Mouse (Mus musculus) hindbrain, embryonic 13.5 days (tissue): Measurements from ENCODE around the gene A930033H14Rik. TPM values are rescaled to one million over a fixed set of nuclear protein-coding genes. Genes with fewer than 3 reads are reported as not detected.

Experiments
- ATAC-seq: fragments of 200-750 bp; cut with Nextera tagmentation; 2 replicates; pipeline ENCODE4 v1.8.0; 2017; ENCODE audit warnings: moderate TSS enrichment; ENCODE audit not compliant: low FRiP score
- H3K27ac ChIP-seq: fragments of 300-500 bp; sonication (generic); 2 replicates; pipeline ENCODE4 v1.5.1; 2015; ENCODE audit warnings: inconsistent platforms, mild to moderate bottlenecking, moderate library complexity
- H3K27me3 ChIP-seq: fragments of 300-500 bp; sonication (generic); 2 replicates; pipeline ENCODE4 v1.6.1; 2015; ENCODE audit warnings: mild to moderate bottlenecking, inconsistent platforms
- H3K36me3 ChIP-seq: fragments of 300-500 bp; sonication (generic); 2 replicates; pipeline ENCODE4 v1.6.1; 2015; ENCODE audit warnings: mild to moderate bottlenecking, inconsistent platforms
- H3K4me1 ChIP-seq: fragments of 300-500 bp; sonication (generic); replicated peaks from 2 replicates; pipeline ENCODE4 v1.6.1; 2015; ENCODE audit warnings: inconsistent platforms
- H3K4me2 ChIP-seq: fragments of 300-500 bp; sonication (generic); 2 replicates; pipeline ENCODE4 v1.6.1; 2015; ENCODE audit warnings: inconsistent platforms, mild to moderate bottlenecking, moderate library complexity
- H3K4me3 ChIP-seq: fragments of 300-500 bp; sonication (generic); 2 replicates; pipeline ENCODE4 v1.5.1; 2015; ENCODE audit warnings: mild to moderate bottlenecking, inconsistent platforms
- H3K9ac ChIP-seq: fragments of 300-500 bp; sonication (generic); 2 replicates; pipeline ENCODE4 v1.6.1; 2015; ENCODE audit warnings: mild to moderate bottlenecking, inconsistent platforms
- H3K9me3 ChIP-seq: fragments of 300-500 bp; sonication (generic); 2 replicates; pipeline ENCODE4 v1.6.1; 2016; ENCODE audit warnings: inconsistent platforms
- WGBS: fragments of 180-500 bp; shearing (Covaris S2); methylation state at CpG from one replicate; pipeline ENCODE4 v1.1.7; 2015; 5-methylcytosine and 5-hydroxymethylcytosine counted together
- polyA plus RNA-seq: library from polyadenylated mRNA; unstranded; fragments of >200 nt; fragmentation: Nextera tagmentation; extraction: Ambion mirVana; gene quantifications from 2 replicates; pipeline ENCODE4 v1.2.1, GENCODE M21; 2015

A930033H14Rik gene
- polyA plus RNA-seq, 1 experiment from 2014 or later, result 1.4 TPM

DNA sequence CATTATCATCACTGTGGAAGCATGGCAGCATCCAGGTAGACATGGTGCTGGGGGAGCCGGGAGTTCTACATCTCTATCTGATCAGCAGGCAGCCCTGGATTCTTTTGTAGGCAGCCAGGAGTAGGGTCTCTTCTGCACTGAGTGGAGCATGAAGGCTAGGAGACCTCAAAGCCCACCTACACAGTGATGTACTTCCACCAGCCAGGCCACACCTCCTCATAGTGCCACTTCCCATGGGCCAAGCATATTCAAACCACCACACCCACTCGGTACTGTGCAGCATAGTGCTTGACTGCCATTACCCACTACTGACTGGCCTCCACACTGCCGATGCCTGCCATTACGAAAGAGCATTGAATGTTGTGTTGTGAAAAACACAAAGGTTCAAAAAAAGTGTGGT is 28.0 kb downstream of the A930033H14Rik start:
- H3K4me1 ChIP-seq, result no peaks in the 10 kb centered on the region
- no peaks in the 10 kb centered on the region for H3K36me3 ChIP-seq
- no peak overlapping the region for H3K9ac ChIP-seq
- H3K4me2 ChIP-seq, result no peak overlapping the region
- H3K9me3 ChIP-seq, result peaks cover 3% of the 10 kb centered on the region; the same call in 1 of the 2 replicates
- ATAC-seq, result no peak
- WGBS, result 98% methylated on average over 4 of the region's 4 CpGs
- H3K4me3 ChIP-seq, result no peak overlapping the region
- no peaks in the 10 kb centered on the region for H3K27me3 ChIP-seq
- no peak overlapping the region for H3K27ac ChIP-seq

DNA sequence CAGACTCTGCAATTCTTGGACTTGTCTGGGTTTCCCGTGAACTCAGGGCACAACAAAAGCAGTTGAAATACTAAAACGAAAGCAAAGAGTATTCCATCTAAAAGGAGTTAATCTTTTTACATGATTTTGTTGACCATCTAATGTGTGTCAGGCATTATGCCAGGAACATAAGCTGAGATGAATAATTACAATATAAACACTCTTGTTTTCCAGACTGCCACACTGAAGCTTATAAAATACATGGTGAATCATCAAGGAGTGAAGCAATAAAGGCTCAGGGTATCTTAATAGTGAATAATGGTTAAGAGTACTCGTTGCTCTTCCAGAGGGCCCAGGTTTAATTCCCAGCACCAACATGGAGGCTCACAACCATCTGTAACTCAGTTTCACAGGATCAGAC is 31.9 kb downstream of the A930033H14Rik start:
- no peak for ATAC-seq
- no peaks in the 10 kb centered on the region for H3K36me3 ChIP-seq
- H3K4me1 ChIP-seq, result no peaks in the 10 kb centered on the region
- no peak overlapping the region for H3K4me2 ChIP-seq
- H3K9ac ChIP-seq, result no peak overlapping the region
- WGBS, result 83% methylated on average over 3 of the region's 3 CpGs
- no peak overlapping the region for H3K4me3 ChIP-seq
- peaks cover 7% of the 10 kb centered on the region; the same call in 1 of the 2 replicates for H3K9me3 ChIP-seq
- no peaks in the 10 kb centered on the region for H3K27me3 ChIP-seq
- no peak overlapping the region for H3K27ac ChIP-seq

DNA sequence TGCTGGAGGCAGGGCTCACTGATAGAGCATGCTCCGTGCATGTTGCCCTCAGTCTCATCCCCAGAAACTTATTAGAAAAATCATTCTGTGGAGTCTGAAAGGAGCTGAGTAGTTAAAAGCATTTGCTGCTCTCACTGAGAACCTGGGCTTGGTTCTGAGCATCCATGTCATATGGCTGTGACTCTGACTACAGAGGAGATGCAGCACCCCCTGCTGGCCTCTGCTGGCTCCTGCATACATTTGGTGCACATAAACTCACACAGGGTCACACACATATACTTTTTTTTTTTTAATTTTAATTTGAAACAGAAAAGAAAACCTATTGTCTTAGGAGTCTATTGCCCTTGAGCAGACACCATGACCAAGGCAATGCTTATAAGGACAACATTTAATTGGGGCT is 33.6 kb downstream of the A930033H14Rik start:
- Histone ChIP-seq H3K9ac (no peak overlapping the region), H3K4me3 (no peak overlapping the region), H3K9me3 (peaks cover 7% of the 10 kb centered on the region; the same call in 1 of the 2 replicates), H3K4me2 (no peak overlapping the region), H3K27ac (no peak overlapping the region), H3K27me3 (no peaks in the 10 kb centered on the region), H3K4me1 (no peaks in the 10 kb centered on the region), H3K36me3 (no peaks in the 10 kb centered on the region)
- no peak for ATAC-seq
- 90% methylated on average over 1 of the region's 1 CpGs for WGBS

DNA sequence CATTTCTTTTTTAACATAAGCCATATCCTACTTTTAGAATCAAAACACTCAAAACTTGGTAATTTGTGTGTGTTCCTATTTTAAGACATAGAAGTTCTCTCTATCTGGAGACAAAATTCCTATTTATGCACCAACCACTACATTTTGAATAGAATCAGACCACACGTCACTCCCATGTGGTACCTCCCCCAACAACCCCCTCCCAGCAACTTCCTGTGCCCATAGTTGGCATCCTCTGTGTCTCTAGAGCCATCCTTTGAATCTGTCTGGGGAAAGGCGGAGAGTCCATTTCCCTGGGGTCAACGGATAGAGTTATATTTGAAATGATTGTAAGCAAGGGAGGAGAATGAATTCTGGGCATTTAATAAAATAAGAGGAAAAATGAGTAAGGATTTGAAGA is 36.8 kb downstream of the A930033H14Rik start:
- no peak for ATAC-seq
- Histone ChIP-seq H3K4me2 (no peak overlapping the region), H3K4me1 (no peaks in the 10 kb centered on the region), H3K36me3 (no peaks in the 10 kb centered on the region), H3K9me3 (peaks cover 4% of the 10 kb centered on the region; the same call in 1 of the 2 replicates), H3K4me3 (no peak overlapping the region), H3K27me3 (no peaks in the 10 kb centered on the region), H3K27ac (no peak overlapping the region), H3K9ac (no peak overlapping the region)
- WGBS, result 77% methylated on average over 3 of the region's 3 CpGs

DNA sequence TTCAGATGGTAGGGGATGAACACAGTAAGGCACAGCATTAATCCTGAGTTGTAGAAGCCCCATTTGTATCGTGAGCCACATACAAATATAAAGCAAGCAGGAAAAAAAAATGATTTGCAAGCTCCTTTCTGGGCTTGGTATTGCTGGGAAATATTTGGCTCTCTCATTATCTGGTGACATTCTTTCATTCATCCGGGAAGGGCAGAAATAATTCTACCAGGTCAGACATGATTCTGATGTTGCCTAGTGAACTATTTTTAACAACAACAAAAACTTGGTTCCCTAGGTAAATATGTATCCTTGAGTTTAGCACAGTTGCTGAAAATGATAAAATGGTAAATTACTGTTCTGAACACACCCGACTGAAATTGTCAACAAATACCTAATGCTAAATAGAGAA is 40.5 kb downstream of the A930033H14Rik start:
- Histone ChIP-seq H3K27me3 (no peaks in the 10 kb centered on the region), H3K27ac (no peak overlapping the region), H3K4me1 (no peaks in the 10 kb centered on the region), H3K9ac (no peak overlapping the region), H3K9me3 (no peaks in the 10 kb centered on the region), H3K36me3 (no peaks in the 10 kb centered on the region), H3K4me2 (no peak overlapping the region), H3K4me3 (no peak overlapping the region)
- no peak for ATAC-seq
- WGBS, result 82% methylated on average over 3 of the region's 3 CpGs

DNA sequence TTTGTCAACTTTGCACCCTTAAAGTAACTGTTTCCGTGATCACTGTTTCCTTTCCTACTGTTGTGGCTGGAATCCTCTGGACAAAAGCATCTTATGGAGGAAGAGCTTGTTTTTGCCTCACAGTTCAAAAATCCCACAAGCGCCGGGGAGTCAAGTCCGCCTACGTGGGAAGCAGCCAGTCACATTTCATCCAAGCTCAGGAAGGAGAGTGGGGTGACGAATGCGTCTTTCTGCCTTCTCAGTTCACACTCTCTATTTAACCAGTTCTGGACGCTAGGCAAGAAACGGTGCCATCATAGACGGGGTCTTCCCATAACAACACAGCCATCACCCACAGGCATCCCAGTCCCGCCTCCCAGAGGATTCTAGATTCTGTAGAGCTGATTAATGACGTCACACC is 46.4 kb downstream of the A930033H14Rik start:
- 0 out of 2 replicates have a peak, but pooled peaks cover 3% of the 10 kb centered on the region for H3K9me3 ChIP-seq
- H3K27ac ChIP-seq, result no peak overlapping the region
- no peaks in the 10 kb centered on the region for H3K36me3 ChIP-seq
- 83% methylated on average over 12 of the region's 12 CpGs for WGBS
- H3K9ac ChIP-seq, result no peak overlapping the region
- H3K4me3 ChIP-seq, result no peak overlapping the region
- no peak for ATAC-seq
- no peaks in the 10 kb centered on the region for H3K4me1 ChIP-seq
- no peaks in the 10 kb centered on the region for H3K27me3 ChIP-seq
- no peak overlapping the region for H3K4me2 ChIP-seq

DNA sequence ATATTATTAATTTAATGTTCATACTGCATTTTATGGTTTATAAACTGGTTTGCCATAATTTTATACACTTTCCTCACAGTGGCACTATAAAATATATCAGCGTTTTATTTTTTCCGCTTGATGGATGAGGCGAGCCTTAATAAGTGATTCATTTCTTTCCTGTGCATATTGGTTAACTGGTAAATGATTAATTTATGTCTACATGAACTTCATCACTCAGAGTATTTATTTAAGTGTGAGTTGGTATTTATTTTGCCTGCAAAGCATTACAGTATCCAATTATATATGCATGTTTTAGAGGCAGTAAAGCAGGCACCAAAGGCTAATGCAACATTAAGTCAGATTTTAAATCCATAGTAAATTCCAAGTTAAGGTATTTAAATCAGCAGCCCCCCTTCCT is 47.1 kb downstream of the A930033H14Rik start:
- WGBS, result 83% methylated on average over 3 of the region's 3 CpGs
- Histone ChIP-seq H3K27me3 (no peaks in the 10 kb centered on the region), H3K4me1 (no peaks in the 10 kb centered on the region), H3K27ac (no peak overlapping the region), H3K36me3 (no peaks in the 10 kb centered on the region), H3K9me3 (0 out of 2 replicates have a peak, but pooled peaks cover 3% of the 10 kb centered on the region), H3K9ac (no peak overlapping the region), H3K4me3 (no peak overlapping the region), H3K4me2 (no peak overlapping the region)
- no peak for ATAC-seq

DNA sequence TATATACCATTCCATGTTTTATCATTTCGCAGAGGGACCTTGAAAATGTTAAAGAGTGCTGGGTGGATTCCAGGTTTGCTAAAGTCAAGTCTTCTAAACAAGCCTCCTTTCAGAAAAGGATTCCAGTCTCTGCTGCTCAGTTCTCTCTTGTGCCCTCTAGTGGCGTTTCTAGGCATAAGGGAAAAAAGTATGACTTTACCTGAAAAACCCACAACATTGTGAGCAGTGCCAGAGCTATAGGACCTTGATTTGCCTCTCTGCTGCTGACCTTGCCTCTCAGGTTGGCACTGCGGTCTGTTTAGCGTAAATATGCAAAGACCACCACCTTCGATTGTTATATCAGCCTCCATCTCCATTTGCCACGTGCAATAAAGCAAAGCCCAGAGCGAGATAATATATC is 47.8 kb downstream of the A930033H14Rik start:
- 62% methylated on average over 7 of the region's 7 CpGs for WGBS
- ATAC-seq, result no peak
- Histone ChIP-seq H3K9me3 (0 out of 2 replicates have a peak, but pooled peaks cover 3% of the 10 kb centered on the region), H3K4me2 (no peak overlapping the region), H3K36me3 (no peaks in the 10 kb centered on the region), H3K27me3 (no peaks in the 10 kb centered on the region), H3K27ac (no peak overlapping the region), H3K9ac (no peak overlapping the region), H3K4me3 (no peak overlapping the region), H3K4me1 (no peaks in the 10 kb centered on the region)

DNA sequence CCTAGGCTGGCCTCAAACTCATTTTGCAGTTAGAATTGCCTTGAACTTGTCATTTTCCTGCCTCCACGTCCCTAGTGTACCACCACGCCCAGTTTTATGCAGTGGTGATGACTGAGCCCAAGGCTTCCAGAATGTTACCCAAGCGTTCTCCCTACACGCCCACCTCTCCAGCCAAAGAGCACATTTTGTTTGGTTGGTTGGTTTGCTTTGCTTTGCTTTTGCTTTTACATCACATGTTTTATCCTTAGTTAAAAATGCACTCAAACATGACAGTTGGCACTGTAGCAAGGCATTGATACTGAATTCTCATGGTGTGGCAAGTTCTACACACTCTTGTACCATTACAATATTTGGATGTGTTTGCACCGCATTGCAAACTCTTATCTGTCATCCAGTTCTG is 49.7 kb downstream of the A930033H14Rik start:
- H3K4me2 ChIP-seq, result no peak overlapping the region
- no peaks in the 10 kb centered on the region for H3K27me3 ChIP-seq
- WGBS, result 88% methylated on average over 5 of the region's 5 CpGs
- H3K27ac ChIP-seq, result no peak overlapping the region
- H3K9me3 ChIP-seq, result 0 out of 2 replicates have a peak, but pooled peaks cover 3% of the 10 kb centered on the region
- H3K9ac ChIP-seq, result no peak overlapping the region
- H3K4me1 ChIP-seq, result no peaks in the 10 kb centered on the region
- no peak for ATAC-seq
- H3K36me3 ChIP-seq, result no peaks in the 10 kb centered on the region
- no peak overlapping the region for H3K4me3 ChIP-seq

DNA sequence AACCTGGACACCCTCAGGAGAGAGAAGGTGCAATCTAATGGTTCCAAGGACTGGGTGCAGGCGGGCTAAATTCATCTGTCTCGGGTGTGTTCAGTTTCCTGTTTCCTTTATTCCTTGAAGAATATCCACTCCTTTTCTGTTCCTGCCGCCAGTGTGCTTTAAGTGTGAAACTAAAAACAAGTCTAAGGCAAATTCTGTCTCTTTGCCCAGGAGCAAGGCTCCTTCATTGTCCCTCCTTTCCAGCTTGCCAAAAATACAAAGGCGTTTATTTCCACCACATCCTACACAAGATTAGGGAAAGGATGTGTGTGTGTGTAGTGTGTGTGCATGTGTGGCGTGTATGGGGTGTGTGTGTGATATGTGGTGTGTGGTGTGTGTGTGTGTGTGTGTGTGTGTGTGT is 50.3 kb downstream of the A930033H14Rik start:
- no peak overlapping the region for H3K4me3 ChIP-seq
- no peaks in the 10 kb centered on the region for H3K4me1 ChIP-seq
- 91% methylated on average over 5 of the region's 5 CpGs for WGBS
- H3K9me3 ChIP-seq, result 0 out of 2 replicates have a peak, but pooled peaks cover 3% of the 10 kb centered on the region
- no peak overlapping the region for H3K9ac ChIP-seq
- no peak overlapping the region for H3K4me2 ChIP-seq
- no peaks in the 10 kb centered on the region for H3K27me3 ChIP-seq
- H3K27ac ChIP-seq, result no peak overlapping the region
- no peaks in the 10 kb centered on the region for H3K36me3 ChIP-seq
- no peak for ATAC-seq

DNA sequence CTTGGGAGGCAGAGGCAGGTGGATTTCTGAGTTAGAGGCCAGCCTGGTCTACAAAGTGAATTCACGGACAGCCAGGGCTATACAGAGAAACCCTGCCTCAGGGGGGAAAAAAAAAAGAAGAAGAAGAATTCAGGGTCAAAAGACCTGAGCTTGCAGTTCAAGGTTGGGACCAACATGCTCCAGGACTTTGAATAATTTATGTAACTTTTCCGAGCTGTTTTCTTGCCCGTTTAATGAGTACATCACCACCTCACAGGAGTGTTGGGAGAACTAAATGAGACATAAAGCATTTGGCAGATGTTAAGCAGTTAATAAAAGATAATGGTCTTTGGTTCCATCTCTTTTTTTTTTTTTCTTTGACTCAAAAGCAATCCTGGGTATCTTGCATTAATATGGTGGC is 51.4 kb downstream of the A930033H14Rik start:
- Histone ChIP-seq H3K9me3 (0 out of 2 replicates have a peak, but pooled peaks cover 3% of the 10 kb centered on the region), H3K27me3 (no peaks in the 10 kb centered on the region), H3K4me1 (no peaks in the 10 kb centered on the region), H3K27ac (no peak overlapping the region), H3K36me3 (no peaks in the 10 kb centered on the region), H3K4me3 (no peak overlapping the region), H3K4me2 (no peak overlapping the region), H3K9ac (no peak overlapping the region)
- no peak for ATAC-seq
- 79% methylated on average over 3 of the region's 3 CpGs for WGBS

DNA sequence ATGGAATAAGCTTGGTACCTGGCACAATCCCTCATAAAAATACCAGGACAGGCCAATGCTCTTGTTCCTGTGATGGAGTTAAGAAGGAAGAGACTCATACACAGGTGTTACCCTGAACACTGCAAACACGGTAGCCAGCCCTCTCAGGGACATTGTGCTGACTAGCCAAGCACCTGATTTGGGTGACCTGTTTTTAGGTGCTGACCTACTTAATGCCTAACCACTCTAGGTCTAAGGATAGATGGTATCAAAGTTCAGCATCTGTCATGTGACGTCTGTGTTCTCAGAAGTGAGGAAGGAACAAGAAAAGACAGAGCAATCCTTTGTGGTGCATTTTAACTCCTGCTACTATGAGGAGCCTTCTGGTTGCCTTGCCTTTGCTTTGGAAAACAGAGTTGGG is 52.0 kb downstream of the A930033H14Rik start:
- no peak for ATAC-seq
- Histone ChIP-seq H3K36me3 (no peaks in the 10 kb centered on the region), H3K4me1 (no peaks in the 10 kb centered on the region), H3K9ac (no peak overlapping the region), H3K4me3 (no peak overlapping the region), H3K4me2 (no peak overlapping the region), H3K27me3 (no peaks in the 10 kb centered on the region), H3K9me3 (0 out of 2 replicates have a peak, but pooled peaks cover 3% of the 10 kb centered on the region), H3K27ac (no peak overlapping the region)
- 94% methylated on average over 2 of the region's 2 CpGs for WGBS
